Mouse (Mus musculus) c-Kit-negative CD71-positive TER-119-positive erythroid progenitor cells, embryonic 14.5 days (primary cell): ENCODE measurements around the gene Pygo1.
A peak's percentile ranks its signal among the peaks of the same experiment; 100 is the strongest.

ENCODE experiments used
- DNase-seq: peaks from one replicate; pipeline ENCODE4 v3.0.0-alpha.2; 2013; ENCODE audit warnings: low read depth, low spot score

Gene Pygo1

DNA sequence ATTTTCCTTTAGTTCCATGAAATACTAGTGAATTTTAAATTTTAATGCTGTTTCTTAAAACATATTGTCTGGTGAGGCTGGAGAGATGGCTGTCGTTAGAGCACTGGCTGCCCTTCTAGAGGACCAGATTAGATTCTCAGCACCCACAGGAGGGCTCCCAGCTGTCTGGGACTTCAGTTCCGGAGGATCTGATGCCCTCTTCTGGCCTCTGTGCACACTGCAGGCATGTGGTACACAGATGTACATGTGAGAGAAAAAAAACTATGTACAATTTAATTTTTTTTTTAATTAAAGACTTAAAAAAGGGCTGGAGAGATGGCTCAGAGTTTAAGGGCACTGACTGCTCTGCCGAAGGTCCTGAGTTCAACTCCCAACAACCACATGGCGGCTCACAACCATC lies 9.9 kb downstream of the Pygo1 start:
- no peak for DNase-seq

DNA sequence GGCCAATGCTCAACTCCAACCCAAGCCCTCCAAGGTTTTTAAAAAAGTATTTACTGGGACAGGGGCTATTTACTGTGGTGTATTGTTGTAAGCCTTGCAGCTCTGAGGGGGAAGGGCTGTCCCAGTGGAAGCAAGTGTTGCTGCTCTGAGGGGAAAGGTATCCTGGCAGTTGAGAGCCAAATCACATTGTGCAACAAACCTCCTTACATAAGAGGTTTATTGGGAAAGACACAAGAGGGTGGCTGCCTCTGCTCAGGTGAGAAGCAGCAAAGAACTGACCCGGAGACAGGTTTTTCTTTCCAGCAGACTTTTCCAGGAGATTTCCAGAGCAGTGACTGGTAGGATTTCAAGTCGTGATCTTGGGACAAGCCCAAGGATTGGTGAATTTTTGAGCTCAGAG lies 10.9 kb downstream of the Pygo1 start:
- no peak for DNase-seq

DNA sequence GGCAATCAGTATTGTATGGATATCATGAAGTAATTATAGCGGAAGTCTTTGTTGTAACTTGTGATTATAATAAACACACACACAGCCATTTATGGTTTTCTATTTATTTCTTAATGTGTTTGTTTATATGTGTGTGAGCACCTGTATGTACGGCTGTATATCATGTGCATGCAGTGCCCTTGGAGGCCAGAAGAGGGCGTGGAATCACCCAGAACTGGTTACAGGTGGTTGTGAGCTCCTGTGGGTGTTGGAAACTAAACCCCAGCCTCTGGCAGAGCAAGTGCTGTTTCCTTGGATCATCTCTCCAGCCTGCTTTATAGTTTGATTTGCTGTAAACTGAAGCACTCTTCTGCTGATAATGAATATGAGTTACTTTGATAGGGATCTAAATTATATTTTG lies 18.0 kb downstream of the Pygo1 start:
- no peak for DNase-seq

DNA sequence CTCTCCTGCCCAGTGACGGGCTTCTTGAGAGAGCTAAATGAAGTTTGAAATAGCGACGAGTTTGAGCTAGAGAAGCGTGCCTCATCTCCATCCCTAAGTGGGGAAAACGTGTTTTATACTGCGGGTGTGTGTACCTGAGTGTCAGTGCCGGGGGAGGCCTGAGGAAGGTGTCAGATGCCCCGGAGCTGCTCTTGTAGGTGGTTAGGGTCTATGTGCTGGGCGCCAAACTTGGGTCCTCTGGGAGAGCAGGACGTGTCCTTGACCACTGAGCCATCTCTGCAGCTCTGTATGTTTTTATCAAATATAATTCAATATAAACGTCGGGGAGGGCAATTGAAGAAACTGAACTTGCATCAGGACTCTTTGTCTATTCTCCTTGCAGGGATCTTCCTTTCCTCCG lies 18.8 kb downstream of the Pygo1 start:
- no peak for DNase-seq

DNA sequence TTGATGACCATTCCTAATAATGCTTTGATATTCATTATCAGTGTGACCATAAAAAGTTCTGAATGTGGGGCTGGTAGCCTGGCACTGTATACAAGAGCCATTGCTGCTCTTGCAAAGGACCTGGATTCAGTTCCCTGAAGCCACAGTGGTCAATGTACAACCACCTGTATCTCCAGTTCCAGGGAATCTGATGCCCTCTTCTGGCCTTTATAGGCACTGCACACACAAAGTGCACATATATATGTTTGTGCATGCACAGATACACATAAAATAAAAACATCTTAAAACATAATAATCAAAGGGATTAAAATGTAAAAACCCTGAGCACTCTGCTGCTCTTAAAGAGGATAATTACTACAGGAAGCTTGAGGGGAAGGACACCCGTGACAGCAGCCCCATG lies 21.6 kb downstream of the Pygo1 start:
- no peak for DNase-seq

DNA sequence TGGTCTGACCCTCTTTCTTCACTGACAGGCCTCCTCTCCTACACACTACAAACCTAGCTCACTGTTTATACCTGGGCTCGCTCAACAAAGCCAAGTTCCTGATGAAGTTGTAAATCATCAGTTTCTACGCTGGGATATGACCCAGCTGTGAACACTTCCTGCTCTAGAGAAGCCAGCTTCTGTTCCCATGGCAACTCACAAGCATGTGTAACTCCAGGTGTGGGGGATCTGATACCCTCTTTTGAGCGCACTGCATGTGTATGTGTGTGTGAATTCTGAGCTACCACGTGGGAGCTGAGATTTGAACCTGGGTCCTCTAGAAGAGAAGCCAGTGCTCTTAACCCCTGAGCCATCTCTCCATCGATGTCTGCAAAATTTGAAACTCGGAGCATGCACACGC lies 24.1 kb downstream of the Pygo1 start:
- DNase-seq: no peak

DNA sequence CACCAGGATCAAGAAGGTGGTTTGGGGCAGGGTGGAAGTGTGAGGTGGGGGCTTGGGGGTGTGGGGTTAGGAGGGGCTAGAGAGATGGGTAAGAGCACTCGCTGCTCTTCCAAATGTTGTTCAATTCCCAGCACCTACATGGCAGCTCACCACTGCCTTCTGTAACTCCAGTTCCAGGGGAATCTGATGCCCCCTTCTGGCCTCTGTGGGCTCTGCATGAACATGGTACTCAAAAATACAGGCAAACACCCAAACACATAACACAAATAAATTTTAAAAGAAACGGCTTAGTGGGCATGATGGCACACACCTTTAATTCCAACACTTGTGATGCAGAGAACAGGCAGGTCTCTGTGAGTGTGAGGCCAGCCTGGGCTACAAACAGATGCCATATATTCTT lies 29.3 kb downstream of the Pygo1 start:
- no peak for DNase-seq

DNA sequence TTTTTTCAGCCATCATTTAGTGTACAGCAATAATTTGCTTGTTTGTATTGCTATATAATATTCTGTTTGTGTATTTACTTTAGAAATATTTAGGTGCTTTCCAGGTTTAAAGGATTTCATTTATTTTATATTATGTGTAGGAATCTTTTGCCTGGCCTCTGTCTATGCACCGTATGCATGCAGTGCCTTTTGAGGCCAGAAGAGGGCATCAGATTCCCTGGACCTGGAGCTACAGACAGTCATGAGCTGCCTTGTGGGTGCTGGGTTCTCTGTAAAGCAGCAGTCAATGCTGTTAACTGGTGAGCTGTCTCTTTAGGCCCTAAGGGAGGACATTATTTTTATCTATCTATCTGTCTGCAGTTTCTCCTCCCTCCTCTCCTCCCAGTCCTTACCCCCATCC lies 30.1 kb downstream of the Pygo1 start:
- no peak for DNase-seq

DNA sequence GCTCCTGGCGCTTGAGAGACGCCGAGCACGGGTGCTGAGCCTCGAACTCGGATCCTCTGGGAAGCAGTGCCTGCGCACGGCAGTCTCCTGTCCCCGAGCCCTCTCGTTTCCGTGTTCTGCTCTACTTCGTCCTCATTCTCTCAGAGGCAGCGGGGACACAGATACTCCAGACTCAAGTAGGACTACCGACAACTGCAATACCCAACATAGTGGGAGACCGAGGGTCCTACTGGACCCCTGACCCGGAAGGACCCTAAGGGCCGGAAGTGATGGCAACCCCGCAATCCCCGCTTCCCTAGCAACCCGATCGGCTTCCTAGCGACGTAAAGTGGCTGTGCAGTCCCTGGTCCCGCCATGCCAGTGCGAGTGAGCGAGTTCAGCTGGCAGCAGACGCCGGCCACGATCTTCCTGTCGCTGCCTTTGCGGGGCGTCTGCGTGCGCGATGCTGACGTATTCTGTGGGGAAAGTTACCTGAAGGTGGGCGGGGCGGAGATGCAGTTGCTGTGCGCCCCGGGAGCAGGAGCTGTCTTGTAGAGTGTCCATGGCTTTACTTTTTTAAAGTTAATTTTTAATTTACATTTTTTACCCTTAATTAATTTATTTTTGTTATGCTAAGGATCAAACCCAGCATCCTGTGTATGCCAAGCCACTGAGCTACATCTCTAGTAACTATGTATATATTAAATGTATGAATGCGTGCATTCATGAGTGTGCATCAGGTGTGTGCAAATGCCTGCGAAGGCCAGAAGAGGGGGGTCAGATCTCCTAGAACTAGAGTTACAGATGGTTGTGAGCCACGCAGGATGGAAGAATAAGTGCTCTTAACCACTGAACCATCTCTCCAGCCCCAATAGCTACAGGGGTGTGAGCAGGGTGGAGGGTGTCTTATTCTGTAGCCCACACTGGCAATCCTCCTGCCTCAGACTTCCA lies 33.3 kb downstream of the Pygo1 start, which contains the start of the genes Dyx1c1 and Gm44503:
Dyx1c1 (plus strand) TSS at position 265 of the 930 bp plus-strand sequence.
Gm44503 (plus strand) TSS at position 332 of the 930 bp plus-strand sequence.
- no peak for DNase-seq

DNA sequence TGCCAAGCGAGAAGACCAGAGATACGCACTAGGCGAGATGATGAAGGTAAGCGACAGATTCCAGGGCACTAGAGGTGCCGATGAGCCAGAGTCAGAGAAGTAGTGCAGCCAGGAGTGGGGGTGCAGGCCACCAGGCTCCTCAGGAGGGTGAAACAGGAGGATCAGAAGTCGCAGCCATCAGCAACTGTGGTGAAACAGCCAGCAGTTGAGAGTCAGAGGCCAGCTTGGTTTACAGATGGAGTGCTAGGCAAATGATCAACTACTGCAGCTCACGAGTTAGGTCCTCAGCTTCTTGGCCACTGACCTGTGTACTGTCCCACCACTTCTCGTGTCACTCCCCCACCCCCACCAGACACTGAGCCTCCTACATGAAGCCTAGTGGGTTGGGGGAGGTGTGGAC lies 35.9 kb downstream of the Pygo1 start:
- DNase-seq: no peak

DNA sequence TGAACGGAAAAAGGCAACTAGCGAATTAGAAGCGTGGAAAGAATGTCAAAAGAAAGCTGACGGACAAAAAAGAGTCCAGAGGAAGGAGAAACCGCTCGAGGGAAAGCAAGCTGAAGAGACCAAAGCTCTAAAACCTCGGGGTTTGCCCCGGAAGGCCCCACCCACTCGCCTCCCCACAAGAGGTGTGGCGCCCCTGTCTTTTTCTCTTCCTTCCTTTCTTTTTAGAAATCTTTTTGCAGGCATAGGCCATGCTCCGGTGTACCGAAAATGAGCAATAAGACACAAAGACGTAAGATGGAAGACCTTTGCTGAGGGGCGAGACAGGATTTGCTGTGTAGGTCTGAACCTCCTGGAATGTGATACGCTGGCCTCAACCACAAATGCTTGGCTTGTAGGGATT lies 36.5 kb downstream of the Pygo1 start:
- DNase-seq: no peak

DNA sequence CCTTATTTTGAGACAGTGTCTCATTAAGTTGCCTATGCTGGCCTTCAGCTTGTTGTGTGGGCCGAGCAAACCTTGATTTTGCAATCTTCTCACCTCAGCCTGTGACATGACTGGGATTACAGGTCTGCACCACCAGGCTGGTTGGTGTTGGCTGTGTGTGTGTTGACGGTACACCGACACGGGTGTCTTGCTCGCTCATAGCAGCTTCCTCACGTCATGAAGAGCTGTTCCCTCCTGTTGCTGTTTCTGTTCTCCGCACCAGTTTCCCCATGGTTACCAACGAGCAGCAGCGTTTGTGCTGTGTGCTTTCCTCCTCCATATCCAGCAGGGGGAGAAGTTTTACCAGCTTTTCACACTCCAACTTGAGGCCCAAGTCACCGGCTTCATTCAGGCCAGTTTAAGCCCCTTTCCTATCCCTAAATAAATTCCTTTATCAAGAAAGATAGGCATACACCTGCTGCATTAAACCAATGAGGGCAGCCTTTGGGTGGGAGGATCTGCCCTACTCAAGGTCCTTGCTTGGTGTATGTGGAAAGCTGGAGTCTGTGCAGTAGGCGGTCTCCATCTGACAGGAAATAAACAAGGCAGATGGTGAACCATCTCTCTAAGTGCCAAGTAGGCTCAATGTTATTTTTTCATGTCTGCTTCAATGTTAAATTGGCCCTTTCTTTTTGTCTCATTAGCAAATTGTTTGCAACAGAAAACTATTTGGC lies 43.1 kb downstream of the Pygo1 start:
- no peak for DNase-seq

DNA sequence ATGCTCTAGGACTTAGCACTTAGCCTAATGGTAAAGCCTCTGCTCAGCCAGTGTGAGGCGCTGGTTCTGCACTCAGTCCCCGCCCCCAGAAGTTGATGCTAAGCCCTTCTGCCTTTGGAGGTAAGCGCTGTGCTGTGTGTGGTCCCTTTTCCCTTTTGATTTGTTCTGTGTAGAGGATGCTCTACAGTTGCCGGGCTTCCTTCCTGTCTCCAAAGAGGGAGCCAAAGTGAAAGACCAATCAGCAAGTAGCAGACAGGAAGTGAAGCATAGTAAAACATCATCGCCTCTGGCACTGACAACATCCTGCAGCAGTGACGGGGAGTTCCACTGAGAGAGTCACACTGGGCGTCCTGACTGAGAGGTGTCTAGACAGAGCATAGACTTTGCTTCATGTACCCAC lies 44.4 kb downstream of the Pygo1 start:
- DNase-seq: no peak

DNA sequence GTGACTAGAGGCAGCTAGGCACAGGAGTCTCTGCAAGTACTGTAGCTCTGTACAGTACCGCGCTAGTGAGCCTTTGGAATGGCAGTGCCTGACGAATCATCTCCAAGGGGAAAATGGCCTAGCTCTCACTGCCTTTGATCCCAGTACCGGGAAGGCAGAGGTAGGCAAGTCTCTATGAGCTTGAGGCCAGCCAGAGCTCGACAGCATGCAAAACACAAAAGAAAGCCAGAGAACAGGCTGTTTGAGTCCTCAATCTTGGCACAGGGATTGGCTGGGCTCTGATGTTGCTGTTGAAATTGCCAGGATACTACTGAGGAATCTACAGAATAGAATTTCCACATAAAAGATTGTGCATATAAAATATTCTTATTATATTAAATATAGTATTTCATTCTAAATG lies 47.0 kb downstream of the Pygo1 start:
- no peak for DNase-seq

DNA sequence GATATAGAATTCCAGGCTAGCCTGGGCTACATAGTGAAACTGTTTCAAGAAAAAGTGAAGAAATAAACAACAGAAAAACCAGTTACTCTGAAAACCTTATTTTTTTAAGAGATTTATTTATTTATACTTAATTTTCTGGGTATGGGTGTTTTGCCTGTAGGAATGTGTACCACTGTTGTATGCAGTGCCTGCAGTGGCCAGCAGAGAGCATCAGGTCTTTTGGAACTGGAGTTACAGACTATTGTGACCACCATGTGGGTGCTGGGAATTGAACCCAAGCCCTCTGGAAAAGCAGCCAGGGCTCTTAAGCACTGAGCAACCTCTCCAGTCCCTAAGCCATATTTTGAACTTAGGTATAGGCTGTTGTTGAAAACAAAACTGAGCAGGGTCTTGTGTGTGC lies 47.5 kb downstream of the Pygo1 start:
- DNase-seq: no peak

DNA sequence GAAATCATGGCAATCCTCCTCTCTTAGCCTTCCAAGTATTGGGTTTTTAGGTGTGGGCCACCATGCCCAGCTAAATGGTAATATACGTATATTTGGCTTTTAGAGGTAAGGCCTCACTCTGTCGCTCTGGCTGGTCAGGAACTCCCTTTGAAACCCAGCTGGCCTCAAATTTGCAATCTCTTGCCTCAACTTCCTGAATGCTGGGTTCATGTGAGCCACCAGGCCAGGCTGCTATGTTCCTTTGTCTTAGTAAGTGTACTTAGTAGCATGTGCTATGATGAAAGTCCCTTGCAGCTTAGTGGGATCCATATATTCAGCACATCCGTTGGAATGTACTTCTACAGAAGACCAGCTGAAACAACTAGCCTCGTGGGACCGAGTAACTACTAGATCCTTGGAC lies 49.3 kb downstream of the Pygo1 start:
- DNase-seq: no peak

DNA sequence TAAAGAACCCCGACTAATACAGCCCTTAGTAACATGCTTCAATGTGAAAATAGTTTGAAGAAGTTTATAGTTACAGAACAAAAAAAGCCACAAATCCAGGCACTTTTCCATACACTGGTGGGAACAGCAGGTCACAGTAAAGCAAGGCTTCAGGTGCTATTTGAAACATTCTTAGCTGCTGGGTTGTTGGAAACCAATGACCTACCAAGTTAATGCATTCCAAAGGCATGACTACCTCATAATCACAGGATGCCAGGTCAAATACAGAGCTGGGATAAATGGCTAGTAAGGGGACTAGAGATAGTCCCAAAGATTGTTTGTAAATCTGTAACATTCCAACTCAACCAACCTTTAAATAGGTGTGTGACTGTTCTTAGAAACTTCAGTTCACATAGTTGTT lies 49.8 kb downstream of the Pygo1 start:
- DNase-seq: no peak

DNA sequence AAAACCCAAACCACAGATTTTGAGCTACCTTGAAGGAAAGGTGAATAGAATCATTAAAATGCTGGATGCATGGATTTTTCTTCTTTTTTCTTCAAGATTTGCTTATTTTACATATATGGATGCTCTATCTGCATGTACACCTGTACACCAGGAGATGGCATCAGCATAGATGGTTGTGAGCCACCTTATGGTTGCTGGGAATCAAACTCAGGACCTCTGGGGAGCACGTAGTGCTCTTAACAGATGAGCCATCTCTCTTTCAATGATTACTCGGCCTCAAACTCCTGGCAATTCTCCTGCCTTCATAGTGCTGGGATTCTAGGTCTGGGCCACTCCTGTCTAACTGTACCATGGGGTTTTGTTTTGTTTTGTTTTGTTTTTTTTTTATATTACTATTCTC lies 57.6 kb downstream of the Pygo1 start:
- DNase-seq: no peak

DNA sequence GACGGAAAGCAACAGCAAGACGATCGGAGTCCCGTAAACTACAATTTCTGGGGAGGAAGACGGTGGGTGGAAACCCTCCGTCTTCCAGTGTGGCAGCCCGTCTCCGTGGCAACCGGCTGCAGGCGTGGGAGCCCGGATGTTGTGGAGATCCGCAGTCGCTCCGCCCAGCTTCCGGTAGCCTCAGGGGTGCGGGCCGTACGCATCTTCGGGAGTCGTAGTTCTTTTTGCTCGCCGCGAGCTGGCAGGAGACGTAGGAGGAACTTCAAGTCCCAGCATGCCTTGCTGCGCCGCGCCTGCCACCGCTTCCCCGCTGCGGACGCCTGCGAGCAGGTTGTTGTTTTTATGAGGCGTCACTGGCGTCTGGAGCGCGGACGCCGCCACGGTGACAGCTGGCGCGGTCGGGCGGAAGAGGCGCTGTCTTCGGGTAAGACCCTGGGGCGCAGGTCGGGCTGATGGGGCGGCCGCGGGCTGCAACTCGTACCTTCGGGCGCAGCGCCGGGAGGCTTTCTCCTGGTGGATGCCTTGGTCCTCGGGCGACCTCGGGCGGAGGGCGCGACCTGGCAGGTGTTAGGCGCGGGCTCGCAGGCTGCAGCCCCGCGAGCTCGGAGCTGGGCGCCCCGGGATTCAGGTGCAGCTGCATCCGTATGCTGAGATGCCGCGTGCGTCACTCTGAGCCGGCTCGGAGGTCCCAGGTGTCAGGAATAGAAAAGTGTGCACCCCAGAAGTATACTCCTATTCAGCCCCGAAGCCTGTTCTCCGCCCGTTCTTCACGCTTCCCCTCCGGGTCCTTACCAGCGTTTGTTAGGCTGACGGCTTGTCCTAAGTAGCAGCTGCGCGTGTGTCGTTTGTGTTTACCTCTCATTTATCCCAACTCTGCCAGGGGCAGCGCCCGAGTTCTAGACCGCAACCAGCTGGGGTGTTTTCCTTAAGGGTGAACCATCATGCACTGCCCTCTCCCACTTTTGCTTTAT lies 60.1 kb downstream of the Pygo1 start, which contains the start of the genes Ccpg1os and Ccpg1:
Ccpg1os (minus strand) TSS at position 133 of the 971 bp plus-strand sequence.
Ccpg1 (plus strand) TSS at position 180 of the 971 bp plus-strand sequence.
- peak; percentile 87 for DNase-seq

DNA sequence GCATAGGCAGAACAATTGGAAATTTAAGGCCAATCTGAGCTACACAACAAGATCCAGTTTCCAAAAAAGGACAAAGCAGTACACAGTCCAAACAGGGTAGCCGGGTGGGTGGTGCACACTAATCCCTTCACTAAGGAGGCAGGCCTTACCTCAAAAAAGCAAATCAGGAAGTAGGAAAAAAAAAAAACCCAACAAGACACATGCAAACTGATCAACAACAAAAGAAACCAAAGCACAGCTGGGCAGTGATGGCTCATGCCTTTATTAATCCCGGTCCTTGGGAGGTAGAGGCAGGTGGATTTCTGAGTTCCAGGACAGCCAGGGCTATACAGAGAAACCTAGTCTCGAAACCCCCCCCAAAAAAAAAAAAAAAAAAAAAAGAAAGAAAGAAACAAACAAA lies 62.3 kb downstream of the Pygo1 start:
- no peak for DNase-seq

DNA sequence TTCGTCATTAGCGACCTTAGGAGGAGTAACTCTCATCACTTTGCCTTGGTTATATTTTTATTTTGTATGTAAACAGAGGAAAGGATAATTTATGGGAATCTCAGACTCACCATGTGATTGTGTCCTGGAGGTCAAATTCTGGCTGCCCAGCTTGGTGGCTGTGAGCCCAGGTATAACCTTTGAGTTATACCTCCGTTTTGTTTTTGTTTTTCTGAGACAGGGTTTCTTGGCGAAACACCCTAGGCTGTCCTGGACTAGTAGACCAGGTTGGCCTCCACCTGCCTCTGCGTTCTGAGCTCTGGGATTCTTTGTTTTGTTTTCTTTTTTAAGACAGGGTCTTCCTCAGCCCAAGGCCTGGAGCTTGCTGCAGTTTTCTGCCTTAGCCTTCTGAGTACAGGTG lies 63.3 kb downstream of the Pygo1 start:
- no peak for DNase-seq

DNA sequence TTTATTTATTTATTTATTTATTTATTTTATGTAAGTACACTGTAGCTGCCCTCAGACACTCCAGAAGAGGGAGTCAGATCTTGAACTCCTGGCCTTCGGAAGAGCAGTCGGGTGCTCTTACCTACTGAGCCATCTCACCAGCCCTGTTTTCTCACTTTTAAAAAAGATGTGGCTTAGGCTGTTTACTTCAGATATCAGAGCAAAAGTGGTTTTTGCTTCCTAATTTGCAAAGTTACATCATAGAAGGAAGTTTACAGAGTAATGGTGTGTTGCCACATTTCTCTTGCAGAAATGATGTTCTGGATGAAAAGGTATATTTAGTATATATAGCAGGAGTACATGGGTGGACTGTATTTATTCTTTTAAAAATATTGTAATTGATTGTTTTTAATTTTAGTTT lies 66.0 kb downstream of the Pygo1 start:
- no peak for DNase-seq
